Mouse (Mus musculus): ENCODE measurements at regions not wholly inside any gene's neighbourhood (a gene's known extent, or its start where the extent isn't known, plus 50 kb on each side); places are given as distances from the start of the nearest gene placed in this dataset.

DNA sequence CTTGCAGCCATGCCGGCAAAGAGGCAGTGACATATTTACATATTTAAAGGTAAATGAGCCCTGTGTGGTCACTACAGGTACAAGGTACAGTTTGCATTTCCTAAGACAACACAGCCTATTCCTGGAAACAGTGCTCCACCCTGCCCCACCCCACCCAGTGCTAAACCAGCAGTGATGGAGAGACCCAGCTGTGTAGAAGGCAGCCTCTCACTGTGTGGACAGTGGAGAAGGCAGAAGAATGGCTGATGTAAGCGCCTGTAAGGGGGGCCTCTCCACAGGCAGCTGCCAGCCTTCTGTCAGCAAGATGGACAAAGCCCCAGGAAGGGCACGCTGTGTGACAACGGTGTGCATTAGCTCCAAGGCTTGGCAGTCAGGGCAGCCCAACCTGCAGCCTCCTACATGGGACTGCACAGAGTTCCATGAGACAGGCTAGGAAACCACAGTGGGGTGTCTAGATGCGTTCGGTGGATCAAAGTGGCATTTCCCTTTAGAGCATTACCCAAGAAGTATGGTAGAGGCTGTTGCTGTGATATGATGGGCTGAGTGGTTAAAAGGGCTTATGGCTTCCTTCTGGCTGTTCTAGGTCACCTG, 249.2 kb upstream of the Cdh4 start:
- intact Hi-C loops (cut with DNase I), result loop anchor here (5.0 kb wide), 1 partner anchor 566 kb away; no protein-coding TSS in a partner anchor

DNA sequence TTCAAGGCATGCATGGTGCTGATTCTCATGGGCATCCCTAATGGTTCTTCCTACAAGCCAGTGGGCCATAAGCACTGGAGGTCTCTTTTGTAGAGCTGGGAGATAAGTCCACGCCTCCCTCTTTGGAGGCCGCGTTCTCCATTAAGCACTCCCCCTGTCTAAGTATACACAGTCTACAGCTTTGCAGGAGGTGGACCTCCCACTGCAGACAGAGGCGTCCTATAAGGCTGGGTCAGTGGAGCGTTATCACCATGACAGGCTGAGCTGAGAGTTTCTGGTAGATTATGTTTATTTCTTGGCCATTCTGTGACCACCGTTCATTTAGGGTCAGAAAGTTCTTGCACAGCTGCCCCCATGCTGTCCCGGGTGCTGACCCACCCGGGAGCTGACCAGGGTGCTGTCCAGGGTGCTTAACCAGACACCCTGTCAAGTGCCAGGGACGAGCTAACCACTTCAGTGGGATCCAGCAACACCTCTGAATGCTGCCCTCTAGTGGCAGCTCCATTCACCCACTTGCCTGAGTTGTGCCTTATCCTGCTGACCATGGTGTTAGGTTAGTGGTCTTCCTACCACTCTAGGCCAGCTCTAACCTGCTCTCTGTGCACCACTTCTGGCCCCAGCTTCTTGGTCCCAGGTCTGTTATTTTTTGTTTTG, 248.6 kb upstream of the Cdh4 start:
- intact Hi-C loops (cut with DNase I), result loop anchor here (5.0 kb wide), 1 partner anchor 566 kb away; no protein-coding TSS in a partner anchor

GRCm38 (mm10) chr2:179197471-179197870, 244.8 kb upstream of the Cdh4 start:
- intact Hi-C loops (cut with DNase I), result no loop called here

DNA sequence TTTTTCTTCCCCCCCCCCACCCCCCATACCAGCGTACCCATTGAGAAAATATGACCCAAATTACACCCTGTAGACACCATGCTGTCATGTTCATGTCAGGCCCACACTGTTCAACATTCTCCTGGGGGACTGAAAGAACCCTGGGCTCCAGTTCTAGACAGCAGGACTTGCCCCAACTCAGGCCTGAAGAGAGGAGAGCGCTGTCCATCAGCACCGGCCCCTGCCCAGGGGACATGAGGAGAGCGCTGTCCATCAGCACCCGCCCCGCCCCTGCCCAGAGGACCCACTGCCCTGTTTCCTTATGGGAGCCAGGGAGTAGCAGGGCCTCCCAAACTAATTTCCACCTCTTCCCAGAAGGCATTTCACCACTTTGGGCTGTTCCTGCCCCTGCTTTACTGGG, 241.7 kb upstream of the Cdh4 start:
- intact Hi-C loops (cut with DNase I), result no loop called here

- intact Hi-C loops (cut with DNase I), result no loop called here
These were observed 231.9 kb upstream of the Cdh4 start for GRCm38 (mm10) chr2:179210164-179210805.

DNA sequence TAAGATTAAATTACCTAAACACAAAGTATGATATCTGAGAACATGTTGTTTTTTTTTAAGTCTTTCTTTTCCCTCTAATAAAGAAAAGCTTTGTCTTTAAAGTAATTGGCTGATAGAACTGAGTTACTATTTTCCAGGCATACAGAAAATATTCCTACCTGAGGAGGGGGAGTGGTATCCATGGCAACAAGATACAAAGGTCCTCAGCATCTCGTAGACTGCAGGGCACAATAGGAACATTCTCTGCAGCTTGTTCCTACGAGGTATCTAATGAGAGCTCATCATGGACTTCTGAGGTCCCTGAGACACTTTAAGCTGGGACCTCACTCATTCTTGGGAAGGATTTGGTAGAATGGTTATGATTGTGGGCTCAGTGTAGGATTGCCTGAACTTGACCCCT, 225.5 kb upstream of the Cdh4 start:
- intact Hi-C loops (cut with DNase I), result no loop called here

- intact Hi-C loops (cut with DNase I), result no loop called here
These were observed 214.1 kb upstream of the Cdh4 start for GRCm38 (mm10) chr2:179228096-179228495.

- intact Hi-C loops (cut with DNase I), result no loop called here
These were observed 210.4 kb upstream of the Cdh4 start for GRCm38 (mm10) chr2:179231708-179232354.

DNA sequence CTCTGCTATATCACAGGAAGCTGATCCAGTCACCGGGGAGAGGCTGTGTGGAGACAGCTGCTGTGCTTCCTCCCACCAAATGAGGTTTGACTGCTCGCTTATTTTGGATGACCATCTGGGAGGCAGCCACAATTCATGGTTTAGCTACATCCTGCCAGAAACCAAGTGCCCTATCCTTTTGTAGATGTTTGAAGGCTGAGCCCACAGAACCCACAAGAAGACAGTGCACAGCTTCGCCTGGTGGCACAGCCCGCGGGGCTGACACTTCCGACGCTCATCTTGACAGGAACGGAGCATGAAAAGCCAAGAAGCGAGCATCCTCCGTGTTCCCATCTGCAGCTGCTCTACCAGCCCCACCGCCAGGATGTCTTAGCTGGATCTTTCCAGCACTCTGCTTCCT, 204.1 kb upstream of the Cdh4 start:
- intact Hi-C loops (cut with DNase I), result no loop called here

DNA sequence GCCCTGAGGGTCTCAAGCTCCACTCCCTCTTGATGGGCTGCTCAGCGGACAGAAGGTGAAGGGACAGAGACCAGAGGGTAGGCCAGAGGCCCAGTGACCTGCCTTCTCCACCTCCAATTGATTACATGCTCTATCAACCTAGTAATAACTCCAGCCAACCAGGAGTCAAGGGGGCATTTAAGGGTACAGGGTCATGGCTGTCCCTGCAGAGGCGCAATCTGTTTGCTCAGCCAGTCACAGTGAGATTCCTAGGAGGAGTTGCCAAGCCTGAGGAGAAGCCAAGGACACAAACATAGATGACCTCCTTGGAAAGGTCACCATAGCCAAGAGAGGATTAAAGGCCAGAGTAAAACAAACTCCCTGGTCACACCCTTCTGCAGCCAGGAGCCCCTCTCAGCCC, 181.3 kb upstream of the Cdh4 start:
- intact Hi-C loops (cut with DNase I), result no loop called here

- intact Hi-C loops (cut with DNase I), result no loop called here
These were observed 178.3 kb upstream of the Cdh4 start for GRCm38 (mm10) chr2:179263888-179264287.

- intact Hi-C loops (cut with DNase I), result no loop called here
These were observed 176.8 kb upstream of the Cdh4 start for GRCm38 (mm10) chr2:179265436-179265835.

GRCm38 (mm10) chr2:179277204-179277886, 164.9 kb upstream of the Cdh4 start:
- intact Hi-C loops (cut with DNase I), result no loop called here

DNA sequence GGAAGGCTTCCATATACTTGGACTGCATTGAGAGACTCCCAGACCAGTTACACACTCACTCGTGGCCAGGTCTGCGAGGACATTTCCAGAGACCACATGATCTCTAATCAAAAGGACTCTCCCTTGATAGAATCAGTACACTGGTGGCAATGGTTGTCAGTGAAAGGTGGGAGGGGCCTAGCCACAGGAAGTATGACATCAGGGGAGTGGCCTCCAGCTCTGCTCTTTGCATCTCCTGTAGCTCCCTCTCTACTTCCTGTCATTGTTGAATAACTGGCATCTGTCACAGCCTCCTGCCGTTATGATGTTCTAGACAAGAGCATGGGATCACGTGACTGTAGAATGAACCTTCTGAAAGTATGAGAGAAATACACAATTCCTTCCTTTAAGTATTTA, 164.3 kb upstream of the Cdh4 start:
- intact Hi-C loops (cut with DNase I), result no loop called here

DNA sequence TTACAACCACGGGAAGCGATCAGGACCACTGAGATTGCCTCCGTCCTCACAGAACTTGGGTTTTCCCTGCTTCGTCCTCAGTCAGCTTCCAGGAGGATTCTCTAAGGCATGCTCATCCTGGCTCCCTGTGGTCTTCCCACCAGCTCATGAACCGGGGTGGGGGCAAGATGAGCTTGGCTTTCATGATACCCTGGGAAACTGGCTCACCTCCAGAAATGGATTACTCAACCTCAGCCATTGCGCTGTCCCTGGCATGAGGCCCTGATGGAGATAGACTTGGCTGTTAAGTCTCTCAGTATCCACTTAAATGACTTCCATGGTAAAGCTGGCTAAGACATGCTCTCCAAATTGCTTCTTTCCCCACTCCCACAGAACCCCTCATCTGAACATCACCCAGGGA, 160.0 kb upstream of the Cdh4 start:
- intact Hi-C loops (cut with DNase I), result no loop called here

DNA sequence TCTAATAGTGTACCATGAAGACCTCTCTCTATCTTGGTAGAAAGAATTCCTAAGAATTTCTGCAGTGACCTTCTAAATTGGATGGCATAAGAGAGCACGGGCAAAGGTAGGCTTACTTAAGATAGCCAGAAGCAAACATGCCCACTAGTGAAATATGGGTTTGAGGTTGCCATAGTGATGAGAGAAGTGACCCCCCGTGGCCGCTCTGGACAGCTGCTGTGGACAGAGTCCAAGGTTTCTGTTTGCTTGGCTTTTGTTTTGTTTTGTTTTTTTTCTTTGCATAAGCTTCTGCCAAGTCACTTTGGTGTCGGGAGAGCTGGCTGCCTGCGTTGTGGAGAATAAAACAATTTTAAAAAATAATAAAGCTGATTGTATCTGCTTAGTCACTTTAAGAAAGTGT, 151.8 kb upstream of the Cdh4 start:
- intact Hi-C loops (cut with DNase I), result no loop called here

GRCm38 (mm10) chr2:179291046-179291563, 151.1 kb upstream of the Cdh4 start:
- intact Hi-C loops (cut with DNase I), result no loop called here

DNA sequence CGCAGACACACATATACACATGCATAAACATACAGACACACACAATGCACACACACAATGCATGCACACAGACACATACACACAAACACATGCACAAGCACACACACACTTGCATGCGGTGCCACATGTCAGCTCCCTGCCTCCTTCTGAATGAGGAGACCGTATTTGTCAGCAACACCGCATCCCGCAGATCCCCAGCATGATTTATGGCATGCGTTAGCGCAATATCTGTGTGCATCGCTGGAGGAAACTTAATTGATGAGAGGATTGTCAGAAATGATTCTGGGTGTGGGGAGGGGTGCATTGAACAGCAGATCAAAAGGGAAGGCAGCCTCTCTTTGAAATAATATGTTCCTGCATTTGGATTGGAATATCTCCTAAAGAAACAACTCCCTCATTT, 150.3 kb upstream of the Cdh4 start:
- intact Hi-C loops (cut with DNase I), result no loop called here

DNA sequence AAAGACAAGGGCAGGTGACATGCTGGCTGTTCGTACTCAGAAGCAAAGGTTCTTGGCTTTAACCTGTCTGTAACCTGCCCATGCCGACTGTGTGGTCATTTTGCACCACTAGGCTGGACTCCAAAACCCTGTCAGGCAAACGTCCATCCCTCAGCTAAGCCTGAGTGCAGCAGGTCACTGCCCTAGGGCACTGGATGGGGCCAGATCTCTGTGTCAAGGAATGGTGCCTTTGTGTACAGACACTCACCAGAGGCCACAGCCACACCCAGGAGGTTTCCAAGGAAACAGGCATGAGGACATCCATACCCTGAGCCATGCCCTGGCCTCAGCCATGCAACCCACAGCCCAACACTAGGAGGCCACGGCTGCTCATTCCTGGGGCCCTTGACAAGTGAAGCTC, 149.7 kb upstream of the Cdh4 start:
- intact Hi-C loops (cut with DNase I), result no loop called here

DNA sequence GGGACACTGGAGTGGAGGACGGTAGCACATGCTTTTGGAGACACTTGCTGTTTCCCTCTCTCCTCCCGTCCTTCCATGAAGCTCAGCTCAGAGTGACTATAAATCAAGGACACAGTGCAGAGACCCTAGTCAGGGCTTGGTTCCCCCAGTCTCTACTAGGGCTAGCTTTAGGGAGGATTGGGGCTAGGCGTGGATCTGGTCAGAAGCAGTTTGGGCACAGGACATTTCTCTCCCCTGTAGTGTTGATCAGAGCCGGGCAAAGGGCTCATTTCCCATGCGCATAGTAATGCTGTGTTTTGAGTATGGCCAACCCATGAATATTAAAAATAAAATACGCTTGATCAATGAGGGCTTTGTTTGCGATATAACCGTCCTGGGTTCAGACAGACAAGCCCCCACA, 149.1 kb upstream of the Cdh4 start:
- intact Hi-C loops (cut with DNase I), result no loop called here

DNA sequence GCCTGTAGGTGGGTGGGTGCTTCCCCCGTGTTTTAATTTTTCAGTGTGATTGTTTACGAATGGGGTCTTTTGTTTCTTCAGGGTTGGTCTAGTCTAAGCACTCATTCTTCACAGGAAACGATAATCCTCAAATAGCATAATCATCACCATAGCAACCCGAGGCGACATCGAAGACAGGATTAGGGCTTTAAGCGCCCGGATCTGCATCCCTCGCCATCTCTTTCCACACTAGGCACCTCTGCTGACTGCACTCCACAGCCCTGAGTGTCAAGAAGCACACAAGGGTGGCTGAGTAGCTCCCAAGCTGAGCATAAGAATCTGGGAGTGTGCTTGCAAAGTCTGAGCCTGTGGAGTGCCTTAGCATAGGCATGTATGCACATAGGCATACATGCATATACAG, 145.2 kb upstream of the Cdh4 start:
- intact Hi-C loops (cut with DNase I), result no loop called here

DNA sequence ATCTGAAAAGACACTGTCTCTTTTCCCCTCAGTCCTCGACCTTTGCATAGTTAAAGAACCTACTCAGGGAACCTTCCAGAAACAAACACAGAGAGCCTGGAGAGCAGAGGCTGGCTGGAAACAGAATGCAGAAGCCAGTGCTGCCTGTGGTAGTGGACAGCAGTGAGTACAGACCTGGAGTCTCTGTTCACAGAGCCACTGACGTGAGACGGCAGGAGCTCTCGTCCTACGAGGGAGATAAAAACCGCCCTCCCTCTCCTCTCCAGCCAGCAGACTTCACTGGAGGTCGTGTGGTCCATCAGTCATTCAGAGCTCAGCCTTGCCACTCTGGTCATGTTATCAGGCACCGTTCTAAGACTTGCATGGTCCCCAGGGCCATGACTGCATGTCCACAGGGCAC, 138.5 kb upstream of the Cdh4 start:
- intact Hi-C loops (cut with DNase I), result no loop called here

Measured in adrenal gland (tissue).